Mouse (Mus musculus) activated CD4-positive, CD25-positive, alpha-beta regulatory T cell, adult 9 weeks (primary cell): ENCODE measurements around the gene Pramef8. TPM values are rescaled to one million over a fixed set of nuclear protein-coding genes. Genes with fewer than 3 reads are reported as not detected.

Experiments
- polyA plus RNA-seq: library from polyadenylated mRNA; unstranded; fragments of 100-300 nt; shearing (Covaris generic); gene quantifications from one replicate; pipeline ENCODE4 v1.2.1, GENCODE M21; 2017

Pramef8 gene
- 48.2 TPM for polyA plus RNA-seq

DNA sequence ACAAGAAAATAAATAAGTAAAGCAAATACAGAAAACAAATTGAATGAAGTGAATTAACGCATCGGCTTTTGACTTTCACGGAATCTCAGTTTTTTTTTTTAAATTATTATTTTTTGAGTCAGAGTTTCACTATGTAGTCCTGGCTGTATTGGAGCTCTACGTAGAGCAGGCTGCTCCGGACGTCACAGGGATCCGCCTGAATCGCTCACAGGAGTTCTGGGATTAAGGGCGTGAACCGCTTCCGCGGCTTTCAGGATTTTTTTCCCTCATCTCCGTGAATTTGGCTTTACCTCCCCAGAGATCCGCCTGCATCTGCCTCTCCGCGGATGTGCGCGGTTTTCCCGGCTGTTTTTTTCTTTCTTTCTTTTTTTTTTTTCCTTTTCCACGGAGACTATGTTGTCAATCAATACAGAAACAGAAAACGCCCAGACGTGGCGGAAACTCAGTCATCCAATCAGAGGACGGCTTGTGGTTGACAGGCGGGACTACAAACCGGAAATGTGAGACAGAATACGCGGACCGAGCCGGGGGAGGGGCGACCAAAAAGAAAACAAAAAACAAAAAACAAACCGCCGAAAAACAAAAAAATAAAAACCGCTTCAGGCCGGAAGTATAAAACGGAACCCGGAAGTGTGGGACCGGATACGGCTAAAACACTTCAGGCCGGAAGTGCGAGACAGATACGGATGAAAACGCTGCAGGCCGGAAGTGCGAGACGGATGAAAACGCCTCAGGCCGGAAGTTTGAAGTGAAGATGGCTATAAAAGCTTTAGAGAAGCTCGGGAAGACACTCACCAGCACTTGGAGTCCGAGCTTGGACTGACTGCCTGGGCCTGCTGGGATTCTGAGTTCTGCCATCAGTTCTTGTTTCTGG is at the start of gene Pramef8:
Gene Pramef8, plus strand, starts transcription at position 208 of the 874 bp plus-strand sequence.

DNA sequence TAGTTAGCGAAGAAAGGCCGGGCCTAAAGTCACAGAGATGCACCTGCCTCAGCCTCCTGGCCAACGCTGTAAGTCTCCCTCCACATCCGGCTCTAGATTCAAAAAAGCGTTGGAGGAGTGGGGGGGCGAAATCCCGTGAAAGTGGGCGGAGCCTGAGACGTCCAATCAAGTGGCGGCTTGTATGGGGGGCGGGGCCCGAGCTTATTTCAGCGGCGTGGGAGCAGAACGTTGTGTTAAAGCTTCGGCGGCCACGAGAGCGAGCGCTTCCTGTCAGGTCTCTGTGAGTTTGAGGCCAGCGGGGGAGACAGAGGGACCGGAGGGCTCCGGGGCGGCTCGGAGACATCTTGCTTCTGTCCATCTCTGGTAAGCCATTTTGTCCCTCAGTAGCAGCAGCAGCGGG is 18.0 kb upstream of the Pramef8 start, which contains the start of gene Pramel1:
Gene Pramel1, plus strand, starts transcription at position 248 of the 400 bp plus-strand sequence.

DNA sequence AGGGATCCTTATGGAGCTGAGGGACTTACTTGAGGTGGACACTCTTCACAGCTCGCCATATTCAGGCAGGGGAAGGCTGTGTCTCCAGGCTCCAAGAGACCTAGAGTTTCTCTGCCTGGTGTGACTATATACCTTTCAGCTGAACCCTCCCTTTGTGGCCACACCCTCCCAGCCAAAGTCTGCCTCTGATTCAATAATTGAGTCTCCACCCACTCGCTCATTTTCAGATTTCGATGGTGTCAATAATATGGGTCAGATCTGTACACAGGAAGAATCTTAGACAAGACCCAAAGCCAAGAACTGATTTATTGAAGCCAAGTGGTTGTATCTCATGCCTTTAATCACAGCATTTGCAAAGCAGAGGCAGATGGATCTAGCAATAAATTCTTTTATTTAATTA is 38.0 kb downstream of the Pramef8 start, which contains the start of gene Oog4:
Gene Oog4, minus strand, starts transcription at position 101 of the 400 bp plus-strand sequence.

Other genes with a start within 250 kb of the Pramef8 start
- gene Prdm2, start 199.4 kb upstream of the Pramef8 start, polyA plus RNA-seq, result 33.3 TPM
- not detected for gene Pdpn, start 112.9 kb upstream of the Pramef8 start, polyA plus RNA-seq
- gene Lrrc38, start 62.7 kb upstream of the Pramef8 start, polyA plus RNA-seq, result not detected
- gene Pramel1, start 18.0 kb upstream of the Pramef8 start, polyA plus RNA-seq, result not detected
- not detected for gene Oog4, start 37.9 kb downstream of the Pramef8 start, polyA plus RNA-seq
- not detected for gene Gm13043, start 98.9 kb downstream of the Pramef8 start, polyA plus RNA-seq
- gene Gm13040, start 123.5 kb downstream of the Pramef8 start, polyA plus RNA-seq, result not detected
- gene BC080695, start 139.3 kb downstream of the Pramef8 start, polyA plus RNA-seq, result not detected
- not detected for gene Gm13057, start 139.3 kb downstream of the Pramef8 start, polyA plus RNA-seq
- not detected for gene Gm13083, start 202.6 kb downstream of the Pramef8 start, polyA plus RNA-seq
- gene Gm13088, start 244.8 kb downstream of the Pramef8 start, polyA plus RNA-seq, result not detected